Mouse (Mus musculus): ENCODE data around the gene Stt3b. TPM values are rescaled to one million over a fixed set of nuclear protein-coding genes. Genes with fewer than 3 reads are reported as not detected.

Gene Stt3b
- polyA plus RNA-seq, 1 experiment, result 41.2 TPM

DNA sequence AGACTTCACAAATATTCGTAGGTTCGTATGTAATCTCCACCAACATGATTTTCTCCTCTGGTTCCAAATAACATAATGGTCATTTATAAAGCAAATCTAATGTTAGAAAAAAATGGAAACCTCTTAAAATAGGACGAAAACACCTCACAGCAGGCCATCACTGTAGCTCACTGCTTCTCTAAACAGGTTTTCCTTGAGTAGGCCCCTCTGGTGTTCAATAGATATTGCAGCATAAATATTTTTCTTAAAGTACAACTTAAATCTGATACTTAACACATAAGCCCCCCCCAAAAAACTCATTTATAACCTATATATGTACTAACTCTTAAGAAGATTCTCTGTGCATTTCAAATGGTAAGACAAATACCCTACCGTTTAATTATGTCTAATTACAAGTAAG, 1.8 kb downstream of the Stt3b start:
- Histone ChIP-seq H3K79me2 (ENCODE audit: control insufficient read depth, insufficient read depth) (peaks cover 61% of the 10 kb centered on the region), H3K4me2 (ENCODE audit: low read depth) (peak overlapping the region; percentile 86), H3ac (ENCODE audit: control insufficient read depth, insufficient read length) (peak overlapping the region; percentile 90), H3K27me3 (ENCODE audit: control insufficient read depth, insufficient read depth, insufficient read length) (no peaks in the 10 kb centered on the region), H3K36me3 (ENCODE audit: control insufficient read depth, insufficient read depth) (no peaks in the 10 kb centered on the region), H3K4me3 (peak overlapping the region; percentile 86)
- TF ChIP-seq SRF (IDR thresholded peaks at IDR 0.05; ENCODE audit: control insufficient read depth, insufficient read length, low read depth), result no peak
- TF ChIP-seq REST (IDR thresholded peaks at IDR 0.05; ENCODE audit: insufficient read depth, insufficient read length), result no peak
- no peak for TF ChIP-seq CEBPB (IDR thresholded peaks at IDR 0.05; ENCODE audit: insufficient read depth, poor library complexity, severe bottlenecking)
- TF ChIP-seq POLR2A (IDR thresholded peaks at IDR 0.05; ENCODE audit: insufficient read length, low read depth), result no peak
- no peak for TF ChIP-seq USF1 (IDR thresholded peaks at IDR 0.05; ENCODE audit: low read depth)
- TF ChIP-seq POLR2AphosphoS2 (IDR thresholded peaks at IDR 0.05; ENCODE audit: insufficient read length, low read depth), result no peak
- TF ChIP-seq MYOG (IDR thresholded peaks at IDR 0.05; ENCODE audit: control insufficient read depth in 1 of 3, insufficient read depth in 1 of 3, insufficient read length in 2 of 3, low read depth in 2 of 3), result no peak
- TF ChIP-seq MAX (IDR thresholded peaks at IDR 0.05; ENCODE audit: low read depth), result no peak
- TF ChIP-seq TCF12 (IDR thresholded peaks at IDR 0.05; ENCODE audit: insufficient read depth, poor library complexity, severe bottlenecking), result no peak
- TF ChIP-seq E2F4 (IDR thresholded peaks at IDR 0.05; ENCODE audit: insufficient read depth), result no peak

DNA sequence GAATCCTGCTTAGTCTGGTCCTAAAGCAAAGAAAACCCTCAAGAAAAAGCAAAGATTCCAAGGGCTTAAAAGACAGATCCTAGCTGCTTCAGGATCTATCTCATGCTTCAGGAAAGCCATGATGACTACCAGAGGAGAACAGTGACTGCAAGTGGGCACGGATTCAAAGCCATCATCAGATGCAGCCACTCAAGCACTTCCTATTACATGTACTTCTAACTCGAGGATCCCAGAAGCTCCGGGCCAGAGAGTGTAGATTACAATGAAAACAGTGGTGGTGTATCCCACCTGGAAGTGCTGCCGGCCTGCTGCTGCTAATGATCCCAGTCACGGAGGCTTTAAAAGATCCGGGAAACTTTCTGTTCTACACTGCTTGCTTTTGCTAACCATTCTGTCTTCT, 4.0 kb downstream of the Stt3b start:
- Histone ChIP-seq H3K4me2 (ENCODE audit: low read depth) (peak overlapping the region; percentile 86), H3K79me2 (ENCODE audit: control insufficient read depth, insufficient read depth) (peaks cover 83% of the 10 kb centered on the region), H3ac (ENCODE audit: control insufficient read depth, insufficient read length) (no peak overlapping the region), H3K27me3 (ENCODE audit: control insufficient read depth, insufficient read depth, insufficient read length) (no peaks in the 10 kb centered on the region), H3K4me3 (no peak overlapping the region), H3K36me3 (ENCODE audit: control insufficient read depth, insufficient read depth) (no peaks in the 10 kb centered on the region)
- TF ChIP-seq E2F4 (IDR thresholded peaks at IDR 0.05; ENCODE audit: insufficient read depth) (no peak), MAX (IDR thresholded peaks at IDR 0.05; ENCODE audit: low read depth) (no peak), MYOG (IDR thresholded peaks at IDR 0.05; ENCODE audit: control insufficient read depth in 1 of 3, insufficient read depth in 1 of 3, insufficient read length in 2 of 3, low read depth in 2 of 3) (no peak), SRF (IDR thresholded peaks at IDR 0.05; ENCODE audit: control insufficient read depth, insufficient read length, low read depth) (no peak), MYOD1 (IDR thresholded peaks at IDR 0.05; ENCODE audit: control insufficient read depth in 1 of 3, insufficient read length in 2 of 3, low read depth in 2 of 3) (no peak), REST (IDR thresholded peaks at IDR 0.05; ENCODE audit: insufficient read depth, insufficient read length) (no peak), USF1 (IDR thresholded peaks at IDR 0.05; ENCODE audit: low read depth) (no peak)

DNA sequence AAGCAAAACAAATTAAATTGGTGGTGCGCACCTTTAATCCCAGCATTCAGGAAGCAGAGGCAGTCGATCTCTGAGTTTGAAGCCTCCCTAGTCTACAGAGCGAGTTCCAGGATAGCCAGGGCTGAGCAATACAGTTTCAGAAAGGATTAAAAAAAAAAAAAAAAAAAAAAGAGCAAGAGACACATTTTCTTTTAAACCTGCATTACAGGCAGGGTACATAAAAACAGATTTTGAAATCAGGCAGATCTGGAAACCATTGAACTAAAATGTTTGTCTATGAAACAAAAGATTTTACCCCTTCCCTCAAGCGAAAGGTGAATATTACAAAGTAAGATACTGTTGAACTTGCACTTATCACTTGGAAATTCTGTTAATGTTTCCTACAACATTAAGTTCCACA, 6.1 kb downstream of the Stt3b start:
- TF ChIP-seq CEBPB (IDR thresholded peaks at IDR 0.05; ENCODE audit: insufficient read depth, poor library complexity, severe bottlenecking) (no peak), TCF3 (IDR thresholded peaks at IDR 0.05; ENCODE audit: insufficient read length, low read depth) (no peak), REST (IDR thresholded peaks at IDR 0.05; ENCODE audit: insufficient read depth, insufficient read length) (no peak), POLR2A (IDR thresholded peaks at IDR 0.05; ENCODE audit: insufficient read length, low read depth) (no peak), MYOG (IDR thresholded peaks at IDR 0.05; ENCODE audit: control insufficient read depth in 1 of 3, insufficient read depth in 1 of 3, insufficient read length in 2 of 3, low read depth in 2 of 3) (no peak), USF1 (IDR thresholded peaks at IDR 0.05; ENCODE audit: low read depth) (no peak), SRF (IDR thresholded peaks at IDR 0.05; ENCODE audit: control insufficient read depth, insufficient read length, low read depth) (no peak), POLR2AphosphoS2 (IDR thresholded peaks at IDR 0.05; ENCODE audit: insufficient read length, low read depth) (no peak)
- Histone ChIP-seq H3K79me2 (ENCODE audit: control insufficient read depth, insufficient read depth) (peaks cover 100% of the 10 kb centered on the region), H3K36me3 (ENCODE audit: control insufficient read depth, insufficient read depth) (no peaks in the 10 kb centered on the region), H3K4me3 (no peak overlapping the region), H3K27me3 (ENCODE audit: control insufficient read depth, insufficient read depth, insufficient read length) (no peaks in the 10 kb centered on the region), H3ac (ENCODE audit: control insufficient read depth, insufficient read length) (no peak overlapping the region), H3K4me2 (ENCODE audit: low read depth) (no peak overlapping the region)

GRCm38 (mm10) chr9:115301593-115301992, 8.6 kb downstream of the Stt3b start:
- Histone ChIP-seq H3K79me2 (ENCODE audit: control insufficient read depth, insufficient read depth) (peaks cover 100% of the 10 kb centered on the region), H3K36me3 (ENCODE audit: control insufficient read depth, insufficient read depth) (no peaks in the 10 kb centered on the region), H3K4me3 (no peak overlapping the region), H3ac (ENCODE audit: control insufficient read depth, insufficient read length) (no peak overlapping the region), H3K4me2 (ENCODE audit: low read depth) (no peak overlapping the region), H3K27me3 (ENCODE audit: control insufficient read depth, insufficient read depth, insufficient read length) (no peaks in the 10 kb centered on the region)
- TF ChIP-seq POLR2AphosphoS2 (IDR thresholded peaks at IDR 0.05; ENCODE audit: insufficient read length, low read depth) (no peak), MYOD1 (IDR thresholded peaks at IDR 0.05; ENCODE audit: control insufficient read depth in 1 of 3, insufficient read length in 2 of 3, low read depth in 2 of 3) (no peak), POLR2A (IDR thresholded peaks at IDR 0.05; ENCODE audit: insufficient read length, low read depth) (no peak), TCF3 (IDR thresholded peaks at IDR 0.05; ENCODE audit: insufficient read length, low read depth) (no peak), MAX (IDR thresholded peaks at IDR 0.05; ENCODE audit: low read depth) (no peak), MYOG (IDR thresholded peaks at IDR 0.05; ENCODE audit: control insufficient read depth in 1 of 3, insufficient read depth in 1 of 3, insufficient read length in 2 of 3, low read depth in 2 of 3) (no peak), E2F4 (IDR thresholded peaks at IDR 0.05; ENCODE audit: insufficient read depth) (no peak)

GRCm38 (mm10) chr9:115301002-115301579, 9.1 kb downstream of the Stt3b start:
- Histone ChIP-seq H3K36me3 (ENCODE audit: control insufficient read depth, insufficient read depth) (no peaks in the 10 kb centered on the region), H3K79me2 (ENCODE audit: control insufficient read depth, insufficient read depth) (peaks cover 100% of the 10 kb centered on the region), H3ac (ENCODE audit: control insufficient read depth, insufficient read length) (no peak overlapping the region), H3K27me3 (ENCODE audit: control insufficient read depth, insufficient read depth, insufficient read length) (no peaks in the 10 kb centered on the region), H3K4me3 (no peak overlapping the region), H3K4me2 (ENCODE audit: low read depth) (no peak overlapping the region)
- TF ChIP-seq POLR2A (IDR thresholded peaks at IDR 0.05; ENCODE audit: insufficient read length, low read depth) (no peak), TCF12 (IDR thresholded peaks at IDR 0.05; ENCODE audit: insufficient read depth, poor library complexity, severe bottlenecking) (no peak), MYOD1 (IDR thresholded peaks at IDR 0.05; ENCODE audit: control insufficient read depth in 1 of 3, insufficient read length in 2 of 3, low read depth in 2 of 3) (no peak), REST (IDR thresholded peaks at IDR 0.05; ENCODE audit: insufficient read depth, insufficient read length) (no peak), E2F4 (IDR thresholded peaks at IDR 0.05; ENCODE audit: insufficient read depth) (no peak), TCF3 (IDR thresholded peaks at IDR 0.05; ENCODE audit: insufficient read length, low read depth) (no peak), MAX (IDR thresholded peaks at IDR 0.05; ENCODE audit: low read depth) (no peak), MYOG (IDR thresholded peaks at IDR 0.05; ENCODE audit: control insufficient read depth in 1 of 3, insufficient read depth in 1 of 3, insufficient read length in 2 of 3, low read depth in 2 of 3) (no peak), POLR2AphosphoS2 (IDR thresholded peaks at IDR 0.05; ENCODE audit: insufficient read length, low read depth) (no peak), CEBPB (IDR thresholded peaks at IDR 0.05; ENCODE audit: insufficient read depth, poor library complexity, severe bottlenecking) (no peak), SRF (IDR thresholded peaks at IDR 0.05; ENCODE audit: control insufficient read depth, insufficient read length, low read depth) (no peak), USF1 (IDR thresholded peaks at IDR 0.05; ENCODE audit: low read depth) (no peak)

All from myocyte (in vitro differentiated cells).